In genomic region chrX:36487996-36488395, GRCm38 (mm10) we compare ENCODE assay signal across 11 mouse cellular contexts. TPM values are rescaled to one million over a fixed set of nuclear protein-coding genes. Genes with fewer than 3 reads are reported as not detected.
A peak's percentile ranks its signal among the peaks of the same experiment; 100 is the strongest.
DNase-seq lines count a peak whose midpoint lies in the region; ATAC-seq and TF ChIP-seq lines count a peak whose summit lies in the region.
"Had no signal": no experiment of that assay in that cellular context is flagged by ENCODE, and none has a peak within 500 bp of the region (broad histone marks: within the 10 kb centered on the region; RNA-seq: fewer than 3 reads in every experiment).

No protein-coding gene starts in this region.

- DNase-seq in cerebellum, adult 9-10 months, result peak; percentile 3
- DNase-seq in cerebellum, adult 8-10 months, result no peak
- DNase-seq in left cerebral cortex, adult 2 months (ENCODE audit: extremely low spot score in 1 of 2, low spot score in 2 of 2), result no peak
- no peak for DNase-seq in left cerebral cortex, postnatal 36 days (ENCODE audit: low spot score in 2 of 2)
- DNase-seq in ES-CJ7 (ENCODE audit: low read depth, low spot score), result peak; percentile 26
- DNase-seq in frontal cortex, postnatal 25 days (ENCODE audit: low spot score in 2 of 2), result no peak
- DNase-seq in adrenal gland, postnatal 36 days, result no peak
- DNase-seq: cerebellum, adult 11-12 months had no signal

- intact Hi-C loops in left cerebral cortex, adult 2 months (cut with DNase I), result no loop called here
- intact Hi-C loops in left cerebral cortex, postnatal 36 days (cut with DNase I), result no loop called here

- ATAC-seq in megakaryocyte progenitor cell, adult 5-6 weeks (replicated peaks; ENCODE audit: poor library complexity), result peak; percentile 54; the same call in 1 of the 2 replicates
- ATAC-seq: intestine, embryonic 16.5 days had no signal

- H3K27ac ChIP-seq in left cerebral cortex, adult 2 months, result no peak overlapping the region

- H3K4me3 ChIP-seq in left cerebral cortex, adult 2 months, result no peak overlapping the region

- TF ChIP-seq CTCF in left cerebral cortex, adult 2 months (IDR thresholded peaks at IDR 0.05), result peak; percentile 63

RNA-seq across cellular contexts. Expression of gene Gm14569, which starts 3.6 kb away (rescaled TPM):
- not detected for total RNA-seq in left cerebral cortex, adult 2 months (2021)
- not detected for total RNA-seq in left cerebral cortex, postnatal 36 days (2021)
- not detected in 2 replicates for total RNA-seq in megakaryocyte progenitor cell, adult 5-6 weeks (2015)
- not detected in 2 replicates for total RNA-seq in megakaryocyte progenitor cell, adult 5-6 weeks (2017)
- total RNA-seq in adrenal gland, postnatal 36 days (2021), result under 1 TPM in 1 of 2 experiments, not detected in 1; 0.20 TPM
- total RNA-seq: megakaryocyte, adult 5-6 weeks had no signal

Comparison
In these comparisons a context has a peak if more than half of its experiments do, and no peak if none do; other contexts are left out.
1. DNase-seq: peak in cerebellum, adult 9-10 months (single experiment) and ES-CJ7 (single experiment); none in cerebellum, adult 8-10 months (single experiment), left cerebral cortex, adult 2 months (0 of 2), left cerebral cortex, postnatal 36 days (0 of 2), frontal cortex, postnatal 25 days (0 of 2) and adrenal gland, postnatal 36 days (0 of 2).